Mouse (Mus musculus) stomach, embryonic 15.5 days (tissue): ENCODE measurements around the gene Sp100. TPM values are rescaled to one million over a fixed set of nuclear protein-coding genes. Genes with fewer than 3 reads are reported as not detected.
A peak's percentile ranks its signal among the peaks of the same experiment; 100 is the strongest.

Experiments used
- ATAC-seq: fragments of 200-750 bp; cut with Nextera tagmentation; 2 replicates; pipeline ENCODE4 v1.8.0; 2017; ENCODE audit warnings: low read depth, moderate number of reproducible peaks, moderate TSS enrichment; ENCODE audit not compliant: insufficient read depth, low FRiP score
- H3K27ac ChIP-seq: fragments of 300-500 bp; sonication (generic); 2 replicates; pipeline ENCODE4 v1.5.1; 2015; ENCODE audit warnings: mild to moderate bottlenecking, inconsistent platforms
- H3K27me3 ChIP-seq: fragments of 300-500 bp; sonication (generic); replicated peaks from 2 replicates; pipeline ENCODE4 v1.6.1; 2015; ENCODE audit warnings: inconsistent platforms
- H3K36me3 ChIP-seq: fragments of 300-500 bp; sonication (generic); 2 replicates; pipeline ENCODE4 v1.6.1; 2015; ENCODE audit warnings: inconsistent platforms
- H3K4me1 ChIP-seq: fragments of 300-500 bp; sonication (generic); 2 replicates; pipeline ENCODE4 v1.6.1; 2015; ENCODE audit warnings: inconsistent platforms
- H3K4me2 ChIP-seq: fragments of 300-500 bp; sonication (generic); 2 replicates; pipeline ENCODE4 v1.6.1; 2015; ENCODE audit warnings: mild to moderate bottlenecking, inconsistent platforms
- H3K4me3 ChIP-seq: fragments of 300-500 bp; sonication (generic); replicated peaks from 2 replicates; pipeline ENCODE4 v1.5.1; 2015; ENCODE audit warnings: inconsistent platforms
- H3K9ac ChIP-seq: fragments of 300-500 bp; sonication (generic); 2 replicates; pipeline ENCODE4 v1.6.1; 2015; ENCODE audit warnings: inconsistent platforms
- H3K9me3 ChIP-seq: fragments of 300-500 bp; sonication (generic); 2 replicates; pipeline ENCODE4 v1.6.1; 2016; ENCODE audit warnings: inconsistent platforms
- WGBS: fragments of 180-500 bp; shearing (Covaris S2); methylation state at CpG from one replicate; pipeline ENCODE4 v1.1.7; 2015; 5-methylcytosine and 5-hydroxymethylcytosine counted together
- polyA plus RNA-seq: library from polyadenylated mRNA; unstranded; fragments of >200 nt; fragmentation: Nextera tagmentation; extraction: Ambion mirVana; gene quantifications from 2 replicates; pipeline ENCODE4 v1.2.1, GENCODE M21; 2015

Gene Sp100
- polyA plus RNA-seq, 1 experiment from 2014 or later, result 3.9 TPM

DNA sequence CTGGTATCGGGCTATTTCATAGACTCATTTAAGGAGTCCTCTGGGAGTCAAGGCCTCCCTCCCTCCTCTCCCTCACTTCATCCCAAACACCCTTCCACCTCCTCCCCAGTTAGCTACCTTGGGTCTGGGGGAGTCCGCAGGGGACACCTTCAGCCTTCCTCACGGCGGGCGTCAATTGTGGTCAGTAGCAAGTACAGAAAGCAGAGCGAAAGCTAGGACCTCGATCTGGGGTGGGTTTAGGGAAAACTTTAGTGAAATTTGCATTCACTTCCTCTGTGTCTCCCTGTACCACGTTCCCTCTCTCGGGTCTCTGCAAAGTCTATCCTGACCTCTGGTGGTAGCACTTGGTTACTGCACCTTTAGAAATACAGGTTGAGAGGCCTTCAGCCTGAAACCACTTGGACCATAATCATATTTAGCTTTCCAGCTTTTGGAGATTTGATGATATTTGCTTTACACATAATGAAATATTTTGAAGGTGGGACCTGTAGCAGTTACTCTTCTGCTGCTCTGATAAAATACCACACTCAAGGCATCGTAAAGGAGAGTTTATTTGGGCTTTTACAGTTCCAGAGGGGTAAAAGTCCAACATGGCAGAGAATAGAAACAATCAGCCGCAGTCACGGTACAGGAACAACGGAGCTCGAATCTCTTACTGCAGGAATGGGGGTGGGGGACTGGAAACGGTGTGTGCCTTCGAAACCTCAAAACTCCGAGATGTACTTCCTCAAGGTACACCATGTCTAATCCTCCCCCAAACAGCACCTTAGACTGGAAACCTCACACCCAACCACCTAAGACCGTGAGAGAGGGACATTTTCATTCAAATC is 86.8 kb downstream of the Sp100 start:
- no peak overlapping the region; the same call in 1 of the 2 replicates for H3K9ac ChIP-seq
- H3K4me3 ChIP-seq, result peak overlapping the region; percentile 28
- H3K4me2 ChIP-seq, result peak overlapping the region; percentile 49
- no peaks in the 10 kb centered on the region for H3K36me3 ChIP-seq
- no peaks in the 10 kb centered on the region for H3K27me3 ChIP-seq
- no peaks in the 10 kb centered on the region for H3K4me1 ChIP-seq
- H3K9me3 ChIP-seq, result no peaks in the 10 kb centered on the region
- H3K27ac ChIP-seq, result no peak overlapping the region
- WGBS, result 32% methylated on average over 18 of the region's 18 CpGs
- peak; percentile 53; the same call in 1 of the 2 replicates for ATAC-seq

DNA sequence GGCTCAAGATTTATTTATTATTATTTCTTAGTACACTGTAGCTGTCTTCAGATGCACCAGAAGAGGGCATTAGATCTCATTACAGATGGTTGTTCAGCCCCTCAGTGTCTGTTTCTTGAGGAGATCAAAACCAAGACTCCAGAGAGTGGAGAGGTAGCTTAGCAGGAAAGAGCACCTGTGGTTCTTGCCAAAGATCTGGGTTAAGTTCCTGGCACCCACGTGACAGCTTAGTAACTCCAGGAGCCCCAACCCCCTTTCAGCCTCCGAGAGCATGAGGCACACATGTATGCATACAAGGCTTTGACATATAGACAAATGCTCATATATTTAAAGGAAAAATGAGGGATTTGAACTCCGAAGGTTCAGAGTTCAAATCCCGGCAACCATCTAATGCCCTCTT is 89.2 kb downstream of the Sp100 start:
- Histone ChIP-seq H3K9me3 (no peaks in the 10 kb centered on the region), H3K4me3 (no peak overlapping the region), H3K9ac (no peak overlapping the region), H3K27me3 (no peaks in the 10 kb centered on the region), H3K27ac (no peak overlapping the region), H3K4me1 (no peaks in the 10 kb centered on the region), H3K36me3 (no peaks in the 10 kb centered on the region), H3K4me2 (no peak overlapping the region)
- ATAC-seq, result no peak
- WGBS, result 90% methylated on average over 4 of the region's 4 CpGs

DNA sequence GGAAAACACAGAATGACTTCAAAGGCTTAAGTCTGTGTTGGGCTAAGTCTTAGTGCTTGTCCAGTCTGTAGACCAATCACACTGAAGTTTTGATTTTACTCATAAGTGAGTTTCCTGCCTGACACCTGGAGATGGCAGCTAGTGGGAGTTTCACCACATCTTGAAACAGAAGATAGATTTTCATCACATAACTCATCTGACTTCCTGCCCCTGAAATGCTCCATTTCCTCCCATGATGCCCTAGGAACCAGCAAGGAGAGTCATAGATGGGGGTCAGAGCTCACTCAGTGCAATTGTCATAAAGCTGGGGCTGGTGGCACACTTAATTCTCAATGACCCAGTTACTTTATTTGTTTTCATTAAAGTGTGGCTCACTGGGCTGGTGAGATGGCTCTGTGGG is 90.0 kb downstream of the Sp100 start:
- no peaks in the 10 kb centered on the region for H3K36me3 ChIP-seq
- H3K9ac ChIP-seq, result no peak overlapping the region
- H3K27me3 ChIP-seq, result no peaks in the 10 kb centered on the region
- H3K9me3 ChIP-seq, result no peaks in the 10 kb centered on the region
- H3K4me2 ChIP-seq, result no peak overlapping the region
- no peak overlapping the region for H3K4me3 ChIP-seq
- no peak overlapping the region for H3K27ac ChIP-seq
- ATAC-seq, result no peak
- no peaks in the 10 kb centered on the region for H3K4me1 ChIP-seq

DNA sequence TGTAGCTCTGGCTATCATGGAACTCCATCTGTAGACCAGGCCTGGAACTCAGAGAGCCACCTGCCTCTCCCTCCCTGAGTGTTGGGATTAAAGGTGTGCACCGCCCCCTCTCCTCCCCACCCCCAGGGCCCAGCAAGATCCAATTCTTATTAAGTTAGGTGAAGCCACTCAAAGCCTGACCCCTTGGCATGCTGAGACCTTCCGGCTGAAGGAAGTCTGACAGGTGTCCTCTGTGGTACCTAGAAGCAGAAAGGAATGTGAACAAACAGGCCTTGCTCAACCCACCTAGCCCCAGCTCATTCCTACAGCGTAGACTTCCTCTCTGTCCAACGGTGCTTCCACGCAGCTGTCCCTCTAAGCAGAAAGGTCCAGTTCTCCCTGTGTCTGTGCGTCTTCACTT is 91.1 kb downstream of the Sp100 start:
- no peak overlapping the region for H3K4me2 ChIP-seq
- no peaks in the 10 kb centered on the region for H3K9me3 ChIP-seq
- no peaks in the 10 kb centered on the region for H3K36me3 ChIP-seq
- no peak overlapping the region for H3K4me3 ChIP-seq
- H3K9ac ChIP-seq, result no peak overlapping the region
- H3K27ac ChIP-seq, result no peak overlapping the region
- ATAC-seq, result no peak
- H3K4me1 ChIP-seq, result no peaks in the 10 kb centered on the region
- 76% methylated on average over 6 of the region's 6 CpGs for WGBS
- H3K27me3 ChIP-seq, result no peaks in the 10 kb centered on the region

DNA sequence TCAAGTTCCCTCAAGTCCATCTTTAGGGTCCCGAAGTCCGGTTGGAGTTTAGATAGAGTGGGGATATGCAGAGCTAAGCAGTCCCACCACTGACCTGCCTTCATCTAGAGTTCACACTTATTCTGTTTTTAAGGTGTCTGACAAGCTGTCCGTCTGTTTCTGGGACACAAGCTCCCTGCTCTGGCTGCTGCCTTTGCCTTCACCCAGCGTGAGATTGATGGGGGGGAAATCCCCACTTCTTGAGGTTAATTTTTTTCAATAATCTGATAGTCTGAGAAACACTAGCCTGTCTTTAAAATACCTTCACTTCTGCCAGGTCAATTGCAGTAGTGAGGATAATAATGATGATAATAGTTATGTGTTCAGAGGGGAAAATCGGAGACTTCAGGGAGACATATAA is 92.5 kb downstream of the Sp100 start:
- Histone ChIP-seq H3K27me3 (no peaks in the 10 kb centered on the region), H3K9ac (no peak overlapping the region), H3K4me3 (no peak overlapping the region), H3K27ac (no peak overlapping the region), H3K36me3 (no peaks in the 10 kb centered on the region), H3K4me1 (no peaks in the 10 kb centered on the region), H3K9me3 (no peaks in the 10 kb centered on the region), H3K4me2 (no peak overlapping the region)
- ATAC-seq, result no peak
- WGBS, result 66% methylated on average over 5 of the region's 5 CpGs

DNA sequence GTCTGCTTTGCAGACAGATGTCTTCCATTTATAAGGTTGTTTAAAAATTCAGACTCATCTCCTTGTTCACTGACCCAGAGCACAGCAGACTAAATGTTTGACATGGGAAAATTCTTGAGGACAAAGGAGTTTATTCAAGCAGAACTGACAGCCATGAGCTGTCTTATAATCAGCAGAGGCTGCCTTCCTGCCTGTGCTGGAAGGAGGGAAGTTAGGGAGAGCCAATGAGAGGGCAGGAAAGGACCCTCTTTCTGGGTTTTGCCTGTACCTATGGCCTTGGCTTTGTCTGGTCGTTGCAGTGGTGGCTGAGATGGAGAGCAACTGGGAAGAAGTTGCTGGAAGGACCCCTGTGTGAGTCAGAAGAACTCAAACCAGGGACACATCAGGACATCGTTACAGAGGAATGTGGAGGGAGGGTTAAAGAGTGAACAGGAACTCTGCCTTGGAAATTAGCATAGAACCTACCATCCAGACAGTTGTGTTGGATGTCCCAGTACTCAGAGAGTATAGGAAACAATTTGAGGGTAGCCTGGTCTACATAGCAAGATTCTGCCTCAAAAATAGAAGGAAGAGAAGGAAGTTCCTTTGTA is 93.2 kb downstream of the Sp100 start:
- H3K4me2 ChIP-seq, result no peak overlapping the region
- no peak; the same call in 1 of the 2 replicates for ATAC-seq
- 17% methylated on average over 2 of the region's 2 CpGs for WGBS
- H3K27me3 ChIP-seq, result no peaks in the 10 kb centered on the region
- H3K36me3 ChIP-seq, result no peaks in the 10 kb centered on the region
- peak overlapping the region; percentile 9; the same call in 1 of the 2 replicates for H3K27ac ChIP-seq
- no peak overlapping the region for H3K9ac ChIP-seq
- no peak overlapping the region for H3K4me3 ChIP-seq
- H3K4me1 ChIP-seq, result no peaks in the 10 kb centered on the region
- no peaks in the 10 kb centered on the region for H3K9me3 ChIP-seq

DNA sequence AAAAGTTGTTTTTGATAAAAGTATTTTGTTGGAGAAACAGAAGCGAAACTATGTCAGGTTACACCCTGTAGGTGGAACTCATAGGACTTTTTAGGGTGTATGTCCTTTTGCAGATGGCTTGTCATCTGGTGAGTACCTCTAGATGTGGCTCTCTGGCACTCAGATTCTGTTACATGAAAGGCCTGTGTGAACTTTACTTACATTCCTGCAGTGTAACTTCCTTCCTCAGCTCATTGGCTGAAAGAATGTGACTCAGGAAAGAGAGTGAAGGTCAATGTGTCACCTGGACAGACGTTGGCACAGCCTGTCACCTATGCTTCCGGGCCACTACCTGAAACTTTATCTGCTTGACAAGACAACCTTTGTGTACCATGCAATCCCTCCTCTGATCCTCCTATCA is 94.8 kb downstream of the Sp100 start:
- no peak for ATAC-seq
- H3K27ac ChIP-seq, result no peak overlapping the region

DNA sequence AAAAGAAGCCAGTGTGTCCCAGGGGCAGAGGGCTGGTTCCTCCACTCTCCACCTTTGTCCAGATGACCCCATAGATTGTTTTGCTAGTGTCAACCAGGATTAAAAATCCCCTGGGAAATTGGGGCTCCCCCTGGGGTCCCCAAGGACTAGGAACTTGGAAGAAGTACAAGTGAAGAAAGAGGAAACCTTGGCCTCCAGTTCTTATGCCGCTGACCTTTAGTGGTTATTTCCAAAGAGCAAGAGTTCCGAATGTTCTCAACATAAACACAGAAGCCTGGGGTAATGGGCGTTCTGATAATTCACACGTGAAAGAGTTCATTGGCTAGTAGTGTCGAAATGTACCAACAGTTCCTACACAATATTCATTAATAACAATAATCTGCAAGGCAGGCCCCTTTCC is 96.7 kb downstream of the Sp100 start:
- Histone ChIP-seq H3K4me1 (peaks cover 3% of the 10 kb centered on the region; the same call in 1 of the 2 replicates), H3K36me3 (no peaks in the 10 kb centered on the region), H3K9me3 (no peaks in the 10 kb centered on the region), H3K4me2 (no peak overlapping the region), H3K9ac (no peak overlapping the region), H3K4me3 (no peak overlapping the region), H3K27ac (no peak overlapping the region), H3K27me3 (no peaks in the 10 kb centered on the region)
- no peak for ATAC-seq
- 78% methylated on average over 5 of the region's 5 CpGs for WGBS

More for the DNA sequence above, 94.8 kb downstream of the Sp100 start:
- WGBS, result 75% methylated on average over 3 of the region's 3 CpGs
- H3K9me3 ChIP-seq, result no peaks in the 10 kb centered on the region
- no peaks in the 10 kb centered on the region for H3K27me3 ChIP-seq
- H3K9ac ChIP-seq, result no peak overlapping the region
- H3K4me3 ChIP-seq, result no peak overlapping the region
- no peak overlapping the region for H3K4me2 ChIP-seq
- H3K4me1 ChIP-seq, result no peaks in the 10 kb centered on the region
- H3K36me3 ChIP-seq, result no peaks in the 10 kb centered on the region

DNA sequence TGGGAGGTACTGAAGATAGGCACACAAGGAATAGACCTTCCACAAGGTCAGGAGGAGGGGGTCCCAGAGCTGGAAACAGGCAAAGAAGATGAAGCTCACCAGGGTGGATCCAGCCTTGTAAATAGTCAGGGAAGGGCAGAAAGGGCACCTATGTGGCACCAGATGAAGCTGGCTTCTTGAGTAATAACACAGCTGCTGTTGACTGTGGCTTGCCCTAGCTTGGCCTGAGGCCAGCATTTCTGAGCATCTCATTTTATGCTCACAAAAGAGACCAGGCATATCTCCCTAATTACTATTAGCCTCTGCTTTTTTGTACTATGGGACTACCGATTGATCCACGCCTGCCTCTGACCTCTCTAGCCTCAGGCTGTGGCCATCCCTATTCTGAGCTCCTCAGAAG is 100.0 kb downstream of the Sp100 start:
- Histone ChIP-seq H3K36me3 (no peaks in the 10 kb centered on the region), H3K9ac (no peak overlapping the region), H3K4me3 (no peak overlapping the region), H3K9me3 (no peaks in the 10 kb centered on the region), H3K4me1 (peaks cover 7% of the 10 kb centered on the region; the same call in 1 of the 2 replicates), H3K27me3 (no peaks in the 10 kb centered on the region), H3K27ac (no peak overlapping the region), H3K4me2 (no peak overlapping the region)
- ATAC-seq, result no peak
- 90% methylated on average over 2 of the region's 2 CpGs for WGBS

DNA sequence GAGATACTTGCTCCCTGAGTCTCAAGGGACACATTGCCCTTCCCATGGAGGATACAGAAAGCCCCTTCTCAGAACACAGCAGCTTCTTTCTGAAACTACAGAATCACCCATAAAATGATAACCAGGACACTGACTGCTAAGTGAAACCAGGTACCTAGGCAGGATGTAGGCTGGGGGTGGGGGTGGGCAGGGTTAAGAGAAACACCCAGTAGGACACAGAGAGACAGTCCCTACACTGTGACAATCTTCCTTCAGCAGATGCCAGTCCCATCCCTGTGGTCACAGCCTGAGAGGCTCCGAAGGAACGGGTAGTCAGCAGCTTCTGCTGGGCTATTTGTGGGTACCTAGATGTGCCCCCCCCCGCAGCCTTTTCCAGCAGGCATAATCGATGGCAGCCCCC is 100.9 kb downstream of the Sp100 start:
- no peak overlapping the region for H3K27ac ChIP-seq
- H3K4me2 ChIP-seq, result no peak overlapping the region
- WGBS, result 80% methylated on average over 4 of the region's 4 CpGs
- no peaks in the 10 kb centered on the region for H3K27me3 ChIP-seq
- H3K4me3 ChIP-seq, result no peak overlapping the region
- H3K9me3 ChIP-seq, result no peaks in the 10 kb centered on the region
- peaks cover 7% of the 10 kb centered on the region; the same call in 1 of the 2 replicates for H3K4me1 ChIP-seq
- no peak overlapping the region for H3K9ac ChIP-seq
- H3K36me3 ChIP-seq, result no peaks in the 10 kb centered on the region
- ATAC-seq, result no peak

DNA sequence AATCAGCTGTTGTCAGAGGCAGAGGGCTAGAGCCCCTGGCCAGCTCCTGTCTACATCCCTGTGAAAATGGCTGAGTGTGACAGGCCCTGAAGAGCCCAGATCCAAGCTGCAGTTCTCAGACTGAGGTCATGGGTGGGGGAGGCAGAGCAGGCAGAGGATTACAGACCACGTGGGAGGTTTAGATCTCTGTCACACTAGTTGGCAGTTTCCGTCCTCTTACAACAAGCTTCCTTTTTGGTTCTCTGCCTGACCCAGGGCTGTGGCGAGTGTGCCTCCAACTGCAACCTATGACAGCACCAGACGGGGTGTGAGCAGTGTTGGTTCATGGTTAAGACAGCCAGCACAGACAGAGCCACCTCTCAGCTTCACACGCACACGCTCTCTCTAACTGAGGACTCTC is 101.7 kb downstream of the Sp100 start:
- H3K9ac ChIP-seq, result no peak overlapping the region
- H3K27ac ChIP-seq, result no peak overlapping the region
- WGBS, result 53% methylated on average over 6 of the region's 6 CpGs
- no peaks in the 10 kb centered on the region for H3K36me3 ChIP-seq
- no peak overlapping the region for H3K4me3 ChIP-seq
- ATAC-seq, result peak; percentile 43
- H3K9me3 ChIP-seq, result no peaks in the 10 kb centered on the region
- H3K4me2 ChIP-seq, result no peak overlapping the region
- H3K4me1 ChIP-seq, result peaks cover 7% of the 10 kb centered on the region; the same call in 1 of the 2 replicates
- no peaks in the 10 kb centered on the region for H3K27me3 ChIP-seq

DNA sequence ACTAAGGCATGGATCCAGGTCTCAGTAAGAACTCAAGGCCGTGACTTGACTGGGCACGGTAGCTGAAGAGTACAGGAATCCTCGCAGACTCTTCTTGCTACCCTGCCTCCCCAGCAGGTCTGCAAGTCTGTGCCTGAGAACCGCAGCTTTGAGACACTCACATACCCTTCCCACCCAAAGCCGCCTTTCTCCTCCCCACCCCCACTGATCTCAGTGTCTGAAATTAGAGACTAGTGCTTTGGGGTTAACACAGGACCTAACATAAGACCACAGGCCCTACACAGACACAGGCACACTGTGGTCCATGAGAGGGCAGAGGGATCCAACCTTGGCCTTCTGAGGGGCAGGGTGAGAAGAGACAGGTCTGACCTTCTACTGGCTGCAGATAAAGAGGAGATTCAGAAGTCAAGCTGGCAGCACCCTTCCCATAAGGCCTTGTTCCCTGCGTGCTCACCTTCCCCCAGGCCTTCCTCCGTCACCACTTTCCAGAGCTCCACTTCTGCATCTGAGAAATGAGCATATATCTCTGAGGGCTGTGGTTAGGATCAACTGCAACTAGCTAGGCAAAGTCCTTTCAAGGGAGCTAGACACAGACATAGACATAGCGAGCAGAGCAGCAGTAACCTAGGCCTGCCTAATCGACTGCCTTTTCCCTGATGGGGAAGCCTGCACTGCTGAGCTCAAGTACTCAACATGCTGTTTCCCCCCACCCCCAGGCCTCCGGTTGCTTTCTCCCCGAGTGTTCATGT is 102.3 kb downstream of the Sp100 start:
- Histone ChIP-seq H3K4me3 (no peak overlapping the region), H3K36me3 (no peaks in the 10 kb centered on the region), H3K27ac (no peak overlapping the region), H3K4me2 (no peak overlapping the region), H3K9ac (no peak overlapping the region), H3K27me3 (no peaks in the 10 kb centered on the region), H3K4me1 (peaks cover 7% of the 10 kb centered on the region; the same call in 1 of the 2 replicates), H3K9me3 (no peaks in the 10 kb centered on the region)
- WGBS, result 78% methylated on average over 11 of the region's 11 CpGs
- no peak for ATAC-seq
